Mouse (Mus musculus): ENCODE measurements at regions not wholly inside any gene's neighbourhood (a gene's known extent, or its start where the extent isn't known, plus 50 kb on each side); places are given as distances from the start of the nearest gene placed in this dataset.

DNA sequence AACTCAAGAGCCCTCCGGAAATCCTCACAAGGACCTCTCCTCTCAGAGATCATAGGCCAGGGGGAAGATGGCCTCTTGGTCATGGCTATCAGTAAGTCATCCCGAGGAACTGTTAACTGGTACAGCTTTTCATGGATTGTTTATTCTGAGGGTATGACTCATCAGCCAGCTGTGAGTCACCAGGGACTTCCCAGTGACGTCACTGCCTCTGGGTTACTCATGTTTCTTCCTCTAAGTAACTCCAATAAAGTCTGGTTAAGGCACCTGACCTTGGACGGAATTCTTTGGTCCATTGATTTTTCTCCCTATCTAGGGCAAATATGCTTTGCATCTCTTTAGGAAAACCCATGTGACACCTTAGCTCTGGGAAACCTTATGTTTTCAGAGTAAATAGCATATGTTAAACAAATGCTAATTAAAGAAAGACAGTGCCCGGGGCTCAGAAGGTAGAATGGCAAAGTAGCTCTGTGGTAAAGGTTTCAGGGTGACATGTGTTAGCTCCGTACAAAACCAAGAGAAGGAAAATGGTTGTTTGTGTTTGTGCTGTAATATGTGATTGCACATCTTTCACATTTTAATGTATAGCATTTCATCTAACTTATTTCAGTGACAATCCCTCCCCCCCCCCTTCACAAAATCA, 289.7 kb upstream of the Xylt1 start:
- Histone ChIP-seq H3K27ac (replicated peaks) (no peak overlapping the region), H3K9ac (replicated peaks) (no peak overlapping the region), H3K4me2 (replicated peaks) (no peak overlapping the region), H3K4me3 (no peak overlapping the region), H3K36me3 (no peaks in the 10 kb centered on the region), H3K27me3 (no peaks in the 10 kb centered on the region), H3K4me1 (no peaks in the 10 kb centered on the region), H3K9me3 (no peaks in the 10 kb centered on the region)
- ATAC-seq (replicated peaks) = no peak
- WGBS = 67% methylated on average over 6 of the region's 6 CpGs

DNA sequence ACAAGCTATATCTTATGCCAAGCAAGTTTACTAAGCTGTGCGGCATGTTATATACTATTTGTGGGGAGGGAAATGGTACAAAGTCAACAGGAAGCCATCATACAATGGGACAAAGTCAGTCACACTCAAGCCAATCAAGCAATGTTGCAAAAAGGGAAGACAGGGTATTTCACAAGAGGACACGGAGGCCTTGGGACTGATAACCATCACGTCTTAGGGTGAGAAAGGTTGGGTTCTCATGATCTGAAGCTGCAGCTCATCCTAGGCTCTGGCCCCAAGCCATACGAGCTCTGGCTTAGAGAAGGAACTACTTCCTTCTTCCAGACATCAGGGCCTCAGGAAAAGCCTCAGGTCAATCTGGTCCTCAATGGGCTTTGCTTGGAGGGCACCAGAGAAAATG, 287.9 kb upstream of the Xylt1 start:
- Histone ChIP-seq H3K9me3 (no peaks in the 10 kb centered on the region), H3K4me2 (replicated peaks) (no peak overlapping the region), H3K27me3 (no peaks in the 10 kb centered on the region), H3K4me3 (no peak overlapping the region), H3K36me3 (no peaks in the 10 kb centered on the region), H3K4me1 (no peaks in the 10 kb centered on the region), H3K27ac (replicated peaks) (no peak overlapping the region), H3K9ac (replicated peaks) (no peak overlapping the region)
- WGBS = 91% methylated on average over 4 of the region's 4 CpGs
- no peak for ATAC-seq (replicated peaks)

DNA sequence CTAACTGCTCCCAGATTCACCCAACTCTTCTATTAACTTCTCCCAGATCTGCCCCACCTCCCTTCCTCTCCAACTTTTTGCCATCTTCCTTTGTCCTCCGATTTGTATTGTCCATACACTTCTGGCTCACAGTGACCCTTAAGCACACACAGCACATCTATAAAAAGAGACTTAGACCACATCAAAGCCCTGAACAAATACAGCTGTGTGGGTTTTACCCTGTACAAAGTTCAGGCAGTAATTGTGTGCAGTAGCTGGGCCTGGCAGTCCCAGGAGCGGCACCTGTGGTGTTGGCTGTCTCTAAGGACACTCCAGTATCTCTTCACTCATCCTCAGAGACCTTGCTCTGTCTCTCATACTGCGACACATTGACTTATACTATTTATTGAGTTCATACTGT, 283.2 kb upstream of the Xylt1 start:
- no peak for ATAC-seq (replicated peaks)
- 78% methylated on average over 3 of the region's 3 CpGs for WGBS
- H3K9me3 ChIP-seq = no peaks in the 10 kb centered on the region
- no peak overlapping the region for H3K4me2 ChIP-seq (replicated peaks)
- H3K27me3 ChIP-seq = no peaks in the 10 kb centered on the region
- no peak overlapping the region for H3K9ac ChIP-seq (replicated peaks)
- H3K27ac ChIP-seq (replicated peaks) = no peak overlapping the region
- no peaks in the 10 kb centered on the region for H3K36me3 ChIP-seq
- no peaks in the 10 kb centered on the region for H3K4me1 ChIP-seq
- no peak overlapping the region for H3K4me3 ChIP-seq

DNA sequence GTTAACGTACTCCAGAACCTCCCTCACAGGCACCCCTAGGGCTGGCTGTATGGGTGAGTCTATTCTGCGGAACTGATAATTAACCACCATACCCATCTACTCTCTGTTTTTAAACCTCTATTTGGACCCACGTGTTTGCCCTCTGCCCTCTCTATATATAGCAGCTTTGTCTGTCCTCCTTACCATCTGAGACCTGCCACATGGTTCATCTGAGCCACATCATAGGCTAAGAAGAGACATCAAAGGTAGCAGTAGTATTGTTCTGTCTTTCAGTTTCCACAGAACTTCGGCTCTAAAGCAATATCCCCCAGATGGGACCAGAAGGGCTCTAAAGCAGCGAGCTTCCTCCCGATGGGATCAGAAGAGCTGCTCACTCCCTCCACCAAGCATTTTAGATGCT, 281.7 kb upstream of the Xylt1 start:
- no peak for ATAC-seq (replicated peaks)
- Histone ChIP-seq H3K27me3 (no peaks in the 10 kb centered on the region), H3K4me1 (no peaks in the 10 kb centered on the region), H3K36me3 (no peaks in the 10 kb centered on the region), H3K9ac (replicated peaks) (no peak overlapping the region), H3K4me3 (no peak overlapping the region), H3K27ac (replicated peaks) (no peak overlapping the region), H3K4me2 (replicated peaks) (no peak overlapping the region), H3K9me3 (no peaks in the 10 kb centered on the region)
- 72% methylated on average over 6 of the region's 6 CpGs for WGBS

DNA sequence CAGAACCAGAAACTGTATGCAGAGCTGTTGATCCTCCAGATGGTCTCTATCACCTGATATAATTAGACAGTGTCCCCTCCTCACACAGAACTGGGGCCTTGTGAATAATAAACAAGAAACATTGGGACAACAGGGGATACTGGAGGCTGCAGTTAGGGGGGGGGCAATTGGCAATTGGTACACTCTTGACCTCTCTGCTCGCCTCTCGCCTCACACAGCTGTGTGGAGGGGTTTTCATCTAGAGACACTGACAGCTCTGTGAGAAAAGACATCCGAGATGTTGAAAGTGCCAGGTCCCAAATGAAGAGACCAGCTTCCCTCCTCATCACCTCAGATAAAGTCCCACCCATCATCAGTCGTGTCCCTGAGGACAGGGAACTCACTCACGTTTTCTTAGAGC, 277.7 kb upstream of the Xylt1 start:
- no peak overlapping the region for H3K9ac ChIP-seq (replicated peaks)
- ATAC-seq (replicated peaks) = no peak
- H3K36me3 ChIP-seq = no peaks in the 10 kb centered on the region
- no peaks in the 10 kb centered on the region for H3K4me1 ChIP-seq
- no peak overlapping the region for H3K27ac ChIP-seq (replicated peaks)
- H3K4me3 ChIP-seq = no peak overlapping the region
- no peaks in the 10 kb centered on the region for H3K9me3 ChIP-seq
- H3K27me3 ChIP-seq = no peaks in the 10 kb centered on the region
- 78% methylated on average over 5 of the region's 5 CpGs for WGBS
- H3K4me2 ChIP-seq (replicated peaks) = no peak overlapping the region

DNA sequence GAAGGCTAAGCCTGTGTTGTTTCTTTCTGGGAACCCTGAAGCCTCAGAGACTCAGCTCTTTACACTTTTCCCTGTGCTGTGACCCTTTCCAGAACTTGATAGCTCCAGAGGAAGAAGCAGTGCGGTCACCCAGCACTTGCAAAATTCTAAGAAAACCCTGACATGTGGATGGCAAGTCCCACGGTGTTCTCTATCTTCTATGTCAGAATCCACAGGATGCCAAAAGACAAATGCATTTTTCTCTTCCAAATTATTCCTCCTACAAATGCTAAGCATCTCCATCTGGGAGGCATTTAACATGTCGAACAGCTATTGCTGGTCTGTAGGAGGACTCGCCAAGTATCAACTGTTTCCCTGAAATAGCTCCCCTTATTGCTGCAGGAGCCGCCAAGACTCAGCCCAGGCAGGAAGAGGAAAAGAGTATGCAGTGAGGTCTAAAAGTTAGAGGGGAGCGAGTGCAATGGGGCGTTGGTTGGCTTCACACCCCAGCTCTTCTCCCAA, 274.0 kb upstream of the Xylt1 start:
- WGBS = 79% methylated on average over 7 of the region's 7 CpGs
- Histone ChIP-seq H3K4me1 (no peaks in the 10 kb centered on the region), H3K36me3 (no peaks in the 10 kb centered on the region), H3K4me2 (replicated peaks) (no peak overlapping the region), H3K4me3 (no peak overlapping the region), H3K27me3 (no peaks in the 10 kb centered on the region), H3K27ac (replicated peaks) (peak overlapping the region; percentile 48; the same call in 1 of the 2 replicates), H3K9ac (replicated peaks) (no peak overlapping the region), H3K9me3 (no peaks in the 10 kb centered on the region)
- no peak for ATAC-seq (replicated peaks)

DNA sequence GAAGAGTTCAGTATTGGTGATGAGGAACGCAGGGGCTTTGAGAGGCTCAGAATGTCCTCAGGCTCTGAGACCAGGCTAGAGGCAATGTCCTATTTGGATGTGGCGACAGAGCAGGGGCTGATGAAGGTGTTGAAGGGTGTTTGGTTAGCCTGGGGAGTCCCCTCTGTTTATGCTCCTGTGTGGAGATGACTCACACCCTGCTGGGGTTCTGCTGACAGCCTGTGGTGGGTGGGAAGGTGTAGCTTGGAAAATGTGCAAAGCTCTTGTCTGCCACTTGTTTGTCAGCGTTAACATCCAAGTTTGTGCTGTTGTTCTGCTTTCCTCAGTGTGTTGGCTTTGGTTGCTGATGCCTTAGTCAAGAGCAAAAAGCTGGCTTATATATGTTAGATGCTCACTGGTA, 272.4 kb upstream of the Xylt1 start:
- ATAC-seq (replicated peaks) = no peak
- no peaks in the 10 kb centered on the region for H3K4me1 ChIP-seq
- H3K9ac ChIP-seq (replicated peaks) = no peak overlapping the region
- no peaks in the 10 kb centered on the region for H3K27me3 ChIP-seq
- no peak overlapping the region for H3K4me3 ChIP-seq
- no peak overlapping the region for H3K27ac ChIP-seq (replicated peaks)
- H3K9me3 ChIP-seq = no peaks in the 10 kb centered on the region
- no peak overlapping the region for H3K4me2 ChIP-seq (replicated peaks)
- 78% methylated on average over 3 of the region's 3 CpGs for whole genome bisulfite sequencing
- no peaks in the 10 kb centered on the region for H3K36me3 ChIP-seq

DNA sequence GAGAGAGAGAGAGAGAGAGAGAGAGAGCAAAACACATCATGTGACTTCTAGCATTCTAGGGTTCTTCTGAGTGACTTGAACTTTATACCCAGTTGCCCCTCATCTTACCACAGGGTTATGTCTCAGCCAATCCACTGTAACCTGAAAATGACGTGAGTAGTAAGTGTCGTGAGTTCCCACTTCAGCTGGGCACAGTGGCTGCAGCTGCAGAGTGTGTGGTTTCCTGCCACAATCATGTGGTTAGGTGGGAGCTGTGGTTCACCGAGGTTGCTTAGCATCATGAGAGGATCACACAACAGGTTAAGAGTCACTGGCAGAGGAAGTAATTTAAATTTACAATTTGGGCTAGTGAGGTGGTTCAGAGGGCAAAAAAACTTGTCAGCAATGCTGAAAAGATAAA, 253.1 kb upstream of the Xylt1 start:
- no peak for ATAC-seq (replicated peaks)
- Histone ChIP-seq H3K4me3 (no peak overlapping the region), H3K9ac (replicated peaks) (no peak overlapping the region), H3K9me3 (no peaks in the 10 kb centered on the region), H3K27me3 (no peaks in the 10 kb centered on the region), H3K36me3 (no peaks in the 10 kb centered on the region), H3K4me2 (replicated peaks) (no peak overlapping the region), H3K4me1 (no peaks in the 10 kb centered on the region), H3K27ac (replicated peaks) (no peak overlapping the region)
- 73% methylated on average over 3 of the region's 3 CpGs for WGBS

DNA sequence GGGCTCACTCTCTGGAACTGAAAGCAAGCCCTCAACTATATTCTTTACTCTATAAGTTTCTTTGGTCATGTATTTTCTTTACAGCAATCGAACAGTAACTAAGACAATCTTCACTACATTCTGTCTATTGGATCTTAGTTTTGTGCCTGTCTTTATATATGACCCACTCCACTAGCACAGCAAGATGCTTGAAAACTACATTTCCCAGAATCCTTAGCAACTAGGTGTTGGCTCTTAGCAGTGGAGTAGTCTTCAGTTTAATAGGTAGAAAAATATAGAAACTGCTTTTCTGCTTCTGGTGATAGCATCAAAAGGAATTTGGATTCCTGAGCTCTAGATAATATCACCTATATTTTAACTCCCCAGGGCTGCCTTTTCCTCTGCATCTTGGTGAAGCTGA, 245.9 kb upstream of the Xylt1 start:
- Histone ChIP-seq H3K9me3 (no peaks in the 10 kb centered on the region), H3K27me3 (no peaks in the 10 kb centered on the region), H3K9ac (replicated peaks) (no peak overlapping the region), H3K4me1 (peaks cover 12% of the 10 kb centered on the region), H3K27ac (replicated peaks) (no peak overlapping the region), H3K4me2 (replicated peaks) (no peak overlapping the region), H3K4me3 (no peak overlapping the region), H3K36me3 (no peaks in the 10 kb centered on the region)
- ATAC-seq (replicated peaks) = no peak
- 86% methylated on average over 1 of the region's 1 CpGs for WGBS

DNA sequence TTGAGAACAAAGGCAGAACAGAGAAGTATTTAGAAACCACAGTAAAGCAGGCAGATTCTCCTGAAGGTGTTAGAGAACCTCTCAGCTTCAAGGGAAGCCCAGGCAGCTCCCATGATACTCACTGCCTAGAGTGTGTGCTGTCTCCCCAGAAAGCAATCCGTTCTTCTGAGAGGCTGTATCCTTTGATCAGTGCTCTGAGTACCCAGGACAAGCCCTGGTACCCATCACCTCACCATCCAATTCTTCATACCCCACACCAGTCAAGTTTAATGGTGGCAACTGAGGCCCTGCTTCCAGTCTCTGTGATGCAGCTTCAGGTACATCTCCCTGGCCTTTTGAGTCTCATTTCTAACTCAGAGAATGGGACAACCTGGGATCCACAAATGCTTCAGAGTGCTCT, 242.1 kb upstream of the Xylt1 start:
- no peaks in the 10 kb centered on the region for H3K36me3 ChIP-seq
- ATAC-seq (replicated peaks) = no peak
- no peak overlapping the region for H3K9ac ChIP-seq (replicated peaks)
- no peaks in the 10 kb centered on the region for H3K27me3 ChIP-seq
- H3K27ac ChIP-seq (replicated peaks) = peak overlapping the region; percentile 65; the same call in 1 of the 2 replicates
- H3K4me1 ChIP-seq = peaks cover 29% of the 10 kb centered on the region
- no peak overlapping the region for H3K4me3 ChIP-seq
- H3K4me2 ChIP-seq (replicated peaks) = no peak overlapping the region
- WGBS = 78% methylated on average over 1 of the region's 1 CpGs
- H3K9me3 ChIP-seq = no peaks in the 10 kb centered on the region

DNA sequence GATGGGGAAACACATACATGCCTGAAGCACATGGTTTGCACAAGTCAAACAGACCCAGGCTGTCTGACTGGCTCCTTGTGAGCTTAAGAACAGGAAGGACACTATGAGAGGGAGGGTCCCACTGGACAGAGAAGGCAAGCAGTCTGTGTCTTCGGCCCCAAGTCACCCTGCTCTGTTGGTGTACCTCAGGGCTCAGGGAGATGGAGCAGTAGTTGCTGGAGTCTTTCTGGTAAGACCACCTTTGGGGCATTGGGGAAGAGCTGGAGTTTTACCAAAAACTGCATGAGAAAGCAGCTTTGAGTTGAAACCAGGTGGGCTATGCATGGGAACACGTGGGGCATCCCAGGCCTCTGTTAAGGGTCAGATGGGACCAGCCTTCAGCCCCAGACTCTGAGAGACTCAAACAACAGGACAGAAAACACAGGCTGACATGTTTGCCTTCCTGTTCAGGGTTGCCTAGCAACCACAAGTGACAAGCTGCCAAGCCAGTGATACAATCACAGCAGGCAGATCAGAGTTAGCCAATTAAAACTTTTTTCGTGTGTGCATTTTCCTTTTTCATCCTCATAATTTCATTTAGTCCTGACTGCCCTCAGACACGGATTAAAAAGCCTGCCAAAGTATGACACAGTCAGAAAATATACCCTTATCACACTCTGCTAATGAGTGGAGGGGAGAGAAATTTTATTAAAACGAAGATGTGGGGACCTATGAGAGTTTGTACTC, 241.4 kb upstream of the Xylt1 start:
- Histone ChIP-seq H3K36me3 (no peaks in the 10 kb centered on the region), H3K27ac (replicated peaks) (peak overlapping the region; percentile 65), H3K4me2 (replicated peaks) (no peak overlapping the region), H3K4me1 (peaks cover 29% of the 10 kb centered on the region), H3K4me3 (no peak overlapping the region), H3K9ac (replicated peaks) (no peak overlapping the region), H3K27me3 (no peaks in the 10 kb centered on the region), H3K9me3 (no peaks in the 10 kb centered on the region)
- ATAC-seq (replicated peaks) = peak; percentile 96
- WGBS = 6% methylated on average over 5 of the region's 5 CpGs

DNA sequence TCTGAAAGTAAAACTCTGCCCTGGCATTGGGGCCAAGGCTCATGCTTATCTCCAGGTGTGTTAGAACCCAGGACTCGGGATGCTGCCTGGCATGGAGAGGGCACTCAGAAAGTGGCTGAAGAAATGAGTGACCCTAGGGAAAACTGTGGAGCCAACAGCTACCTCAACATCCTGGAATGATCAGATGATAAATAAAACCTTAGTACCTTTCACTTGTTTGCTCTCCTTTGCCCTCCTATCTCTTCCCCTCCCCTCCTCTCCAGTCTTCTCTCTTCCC, 240.9 kb upstream of the Xylt1 start:
- Histone ChIP-seq H3K27ac (replicated peaks) (peak overlapping the region; percentile 54), H3K36me3 (no peaks in the 10 kb centered on the region), H3K9me3 (no peaks in the 10 kb centered on the region), H3K9ac (replicated peaks) (no peak overlapping the region), H3K27me3 (no peaks in the 10 kb centered on the region), H3K4me2 (replicated peaks) (no peak overlapping the region), H3K4me3 (no peak overlapping the region), H3K4me1 (peaks cover 29% of the 10 kb centered on the region)
- ATAC-seq (replicated peaks) = no peak
- 15% methylated on average over 1 of the region's 1 CpGs for WGBS

DNA sequence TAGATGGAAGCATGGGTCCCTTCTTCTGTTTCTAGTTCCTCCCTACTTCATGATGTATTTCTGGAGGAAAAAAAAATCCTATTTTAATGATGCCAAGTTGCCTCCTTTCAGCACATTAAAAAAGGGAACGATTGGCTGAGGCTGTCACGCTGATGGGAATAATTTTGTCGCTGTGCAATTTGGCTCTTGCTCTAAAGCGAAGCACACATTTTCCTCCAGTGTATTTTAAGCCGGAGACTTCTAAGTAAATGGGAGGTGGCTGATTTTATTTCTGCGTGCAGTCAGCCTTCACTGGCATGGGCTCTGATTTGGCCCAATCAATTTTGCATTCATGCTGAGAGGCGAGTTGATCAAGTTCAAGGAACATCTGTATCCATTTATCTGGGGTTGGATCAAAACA, 234.0 kb upstream of the Xylt1 start:
- H3K4me1 ChIP-seq = peaks cover 3% of the 10 kb centered on the region; the same call in 1 of the 2 replicates
- H3K27me3 ChIP-seq = no peaks in the 10 kb centered on the region
- H3K36me3 ChIP-seq = no peaks in the 10 kb centered on the region
- no peak overlapping the region for H3K9ac ChIP-seq (replicated peaks)
- no peak for ATAC-seq (replicated peaks)
- no peaks in the 10 kb centered on the region for H3K9me3 ChIP-seq
- H3K27ac ChIP-seq (replicated peaks) = peak overlapping the region; percentile 40
- no peak overlapping the region for H3K4me3 ChIP-seq
- WGBS = 66% methylated on average over 7 of the region's 7 CpGs
- H3K4me2 ChIP-seq (replicated peaks) = no peak overlapping the region
